Mouse (Mus musculus) WW6 (cell line): ENCODE measurements at regions not wholly inside any gene's neighbourhood (a gene's known extent, or its start where the extent isn't known, plus 50 kb on each side); places are given as distances from the start of the nearest gene placed in this dataset.

Experiments used
- DNase-seq: peaks from one replicate; pipeline ENCODE4 v3.0.0-alpha.2; 2013; ENCODE audit warnings: low read depth, low spot score

- no peak for DNase-seq
Observed at GRCm38 (mm10) chr1:82038698-82039097, 194.2 kb upstream of the Gm9747 start.

- DNase-seq, result no peak
Observed at GRCm38 (mm10) chr1:82041286-82042050, 191.4 kb upstream of the Gm9747 start.

GRCm38 (mm10) chr1:82042051-82042432 is 190.9 kb upstream of the Gm9747 start:
- DNase-seq, result no peak

GRCm38 (mm10) chr1:82042527-82042926 is 190.4 kb upstream of the Gm9747 start:
- DNase-seq, result no peak

- DNase-seq, result no peak
Observed at GRCm38 (mm10) chr1:82066291-82066690, 166.6 kb upstream of the Gm9747 start.

GRCm38 (mm10) chr1:82068571-82068970 is 164.3 kb upstream of the Gm9747 start:
- no peak for DNase-seq

GRCm38 (mm10) chr1:82070181-82071109 is 162.5 kb upstream of the Gm9747 start:
- no peak for DNase-seq

GRCm38 (mm10) chr1:82089136-82089839 is 143.6 kb upstream of the Gm9747 start:
- no peak for DNase-seq

- no peak for DNase-seq
Observed at GRCm38 (mm10) chr1:82095101-82095500, 137.8 kb upstream of the Gm9747 start.

GRCm38 (mm10) chr1:82106756-82107155 is 126.2 kb upstream of the Gm9747 start:
- no peak for DNase-seq

- no peak for DNase-seq
Observed at GRCm38 (mm10) chr1:82110071-82110635, 122.8 kb upstream of the Gm9747 start.

- DNase-seq, result no peak
Observed at GRCm38 (mm10) chr1:82112401-82112800, 120.5 kb upstream of the Gm9747 start.

- no peak for DNase-seq
Observed at GRCm38 (mm10) chr1:82124503-82124902, 108.4 kb upstream of the Gm9747 start.

- no peak for DNase-seq
Observed at GRCm38 (mm10) chr1:82129700-82130275, 103.1 kb upstream of the Gm9747 start.

- DNase-seq, result no peak
Observed at GRCm38 (mm10) chr1:82132536-82132935, 100.4 kb upstream of the Gm9747 start.

- no peak for DNase-seq
Observed at GRCm38 (mm10) chr1:82134938-82135337, 98.0 kb upstream of the Gm9747 start.

GRCm38 (mm10) chr1:82135761-82136331 is 97.1 kb upstream of the Gm9747 start:
- DNase-seq, result no peak

- no peak for DNase-seq
Observed at GRCm38 (mm10) chr1:82145256-82145655, 87.7 kb upstream of the Gm9747 start.

GRCm38 (mm10) chr1:82150219-82151128 is 82.4 kb upstream of the Gm9747 start:
- no peak for DNase-seq

GRCm38 (mm10) chr1:82155961-82156360 is 77.0 kb upstream of the Gm9747 start:
- no peak for DNase-seq
